Comparison of ENCODE assay signal across 16 mouse cellular contexts in genomic region chr10:117533541-117534386, GRCm38 (mm10).
"Had no signal": no experiment of that assay in that cellular context is flagged by ENCODE, and none has a peak within 500 bp of the region (broad histone marks: within the 10 kb centered on the region; RNA-seq: fewer than 3 reads in every experiment).

No protein-coding gene starts in this region.

- H3K4me3 ChIP-seq: layer of hippocampus, adult 2 months; limb, embryonic 12.5 days; liver, embryonic 13.5 days; megakaryocyte, embryonic 14.5 days; midbrain, embryonic 12.5 days; neural tube, embryonic 13.5 days had no signal

- H3K27me3 ChIP-seq: limb, embryonic 12.5 days; liver, embryonic 13.5 days; midbrain, embryonic 12.5 days; neural tube, embryonic 13.5 days had no signal

- H3K27ac ChIP-seq: layer of hippocampus, adult 2 months; limb, embryonic 12.5 days; liver, embryonic 13.5 days; macrophage; midbrain, embryonic 12.5 days; neural tube, embryonic 13.5 days had no signal

- DNase-seq: kidney, adult 9 months; kidney, postnatal 10 days; kidney, postnatal 4 days; liver; liver, embryonic 13.5 days; liver, postnatal 0 days; right cerebral cortex, postnatal 14 days; thymus, postnatal 4 days had no signal

- H3K36me3 ChIP-seq: limb, embryonic 12.5 days; liver, embryonic 13.5 days; midbrain, embryonic 12.5 days; neural tube, embryonic 13.5 days had no signal

- H3K9me3 ChIP-seq: limb, embryonic 12.5 days; liver, embryonic 13.5 days; midbrain, embryonic 12.5 days had no signal

- H3K4me2 ChIP-seq: limb, embryonic 12.5 days; liver, embryonic 13.5 days; midbrain, embryonic 12.5 days; neural tube, embryonic 13.5 days had no signal

- ATAC-seq: liver, postnatal 0 days; lung, postnatal 0 days; midbrain, embryonic 16.5 days had no signal

- H3K4me1 ChIP-seq: liver, embryonic 13.5 days; megakaryocyte, embryonic 14.5 days; midbrain, embryonic 12.5 days; neural tube, embryonic 13.5 days had no signal

- H3K9ac ChIP-seq: limb, embryonic 12.5 days; liver, embryonic 13.5 days; liver, postnatal 0 days; midbrain, embryonic 12.5 days; neural tube, embryonic 13.5 days had no signal
